Mouse (Mus musculus) lung, embryonic 14.5 days (tissue): Measurements from ENCODE around the gene Gprin3. TPM values are rescaled to one million over a fixed set of nuclear protein-coding genes. Genes with fewer than 3 reads are reported as not detected.
"Not testable (repeated sequence)": the region's sequence is repeated elsewhere in the genome, so short reads cannot be mapped to it uniquely, and the experiment has no call there.

ENCODE experiments used
- ATAC-seq: fragments of 200-750 bp; cut with Nextera tagmentation; 2 replicates; pipeline ENCODE4 v1.8.0; 2017; ENCODE audit warnings: mild to moderate bottlenecking, moderate TSS enrichment, moderate library complexity; ENCODE audit not compliant: insufficient read depth
- DNase-seq: peaks from one replicate; pipeline ENCODE4 v3.0.0-alpha.2; 2015
- H3K27ac ChIP-seq: fragments of 300-500 bp; sonication (generic); 2 replicates; pipeline ENCODE4 v1.5.1; 2014; ENCODE audit warnings: low read depth, mild to moderate bottlenecking, moderate library complexity
- H3K27me3 ChIP-seq: fragments of 300-500 bp; sonication (generic); 2 replicates; pipeline ENCODE4 v1.6.1; 2014; ENCODE audit warnings: low read length, control low read depth; ENCODE audit not compliant: insufficient read depth
- H3K36me3 ChIP-seq: fragments of 300-500 bp; sonication (generic); 2 replicates; pipeline ENCODE4 v1.6.1; 2014; ENCODE audit warnings: control low read depth; ENCODE audit not compliant: insufficient read depth
- H3K4me1 ChIP-seq: fragments of 300-500 bp; sonication (generic); 2 replicates; pipeline ENCODE4 v1.6.1; 2014; ENCODE audit warnings: antibody characterized with exemption, control low read depth; ENCODE audit not compliant: insufficient read depth
- H3K4me2 ChIP-seq: fragments of 300-500 bp; sonication (generic); 2 replicates; pipeline ENCODE4 v1.6.1; 2014; ENCODE audit warnings: mild to moderate bottlenecking
- H3K4me3 ChIP-seq: fragments of 300-500 bp; sonication (generic); 2 replicates; pipeline ENCODE4 v1.5.1; 2014; ENCODE audit warnings: low read depth, low read length
- H3K9ac ChIP-seq: fragments of 300-500 bp; sonication (generic); 2 replicates; pipeline ENCODE4 v1.6.1; 2014
- H3K9me3 ChIP-seq: fragments of 300-500 bp; sonication (generic); 2 replicates; pipeline ENCODE4 v1.6.1; 2016; ENCODE audit warnings: low read depth, low read length, control low read depth
- CTCF ChIP-seq: IDR thresholded peaks from 2 replicates; pipeline ENCODE4 v1.5.1; 2016; ENCODE audit warnings: antibody characterized with exemption, low read depth
- WGBS: fragments of 180-500 bp; shearing (Covaris S2); extraction: QIAGEN DNeasy Blood & Tissue Kit; methylation state at CpG from one replicate; pipeline ENCODE4 v1.1.7; 2014; 5-methylcytosine and 5-hydroxymethylcytosine counted together
- polyA plus RNA-seq: library from polyadenylated mRNA; unstranded; fragments of >200 nt; fragmentation: Nextera tagmentation; extraction: Ambion mirVana; gene quantifications from 2 replicates; pipeline ENCODE4 v1.2.1, GENCODE M21; 2014

Gprin3 gene
- polyA plus RNA-seq, 1 experiment from 2014 or later = 7.1 TPM

- 81% methylated on average over 1 of the region's 1 CpGs for WGBS
- H3K9me3 ChIP-seq = no peaks in the 10 kb centered on the region
- H3K4me1 ChIP-seq = no peaks in the 10 kb centered on the region
- ATAC-seq (no peak), DNase-seq (no peak)
- H3K9ac ChIP-seq = no peak overlapping the region
- H3K36me3 ChIP-seq = no peaks in the 10 kb centered on the region
- H3K27ac ChIP-seq = no peak overlapping the region
- TF ChIP-seq CTCF = no peak
- no peak overlapping the region for H3K4me2 ChIP-seq
- H3K4me3 ChIP-seq = no peak overlapping the region
- no peaks in the 10 kb centered on the region for H3K27me3 ChIP-seq
Observed at GRCm38 (mm10) chr6:59348673-59349072, 77.4 kb downstream of the Gprin3 start.

DNA sequence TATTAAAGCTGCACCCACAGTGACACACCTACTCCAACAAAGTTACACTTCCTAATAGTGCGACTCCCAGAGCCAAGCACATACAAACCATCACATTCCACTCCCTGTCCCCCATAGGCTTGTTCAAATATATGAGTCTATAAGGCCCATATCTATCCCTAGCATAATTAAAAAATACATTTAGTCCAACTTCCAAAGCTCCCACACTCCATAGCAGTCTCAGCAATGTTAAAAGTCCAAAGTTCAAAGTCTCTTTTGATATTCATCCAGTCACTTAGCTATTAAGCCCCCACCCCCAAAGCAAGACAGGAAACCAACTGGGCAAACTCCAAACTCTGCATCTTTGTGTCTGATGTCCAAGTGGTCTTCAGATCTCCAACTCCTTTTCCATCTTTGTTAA is 84.9 kb downstream of the Gprin3 start:
- no peak for TF ChIP-seq CTCF
- 59% methylated on average over 1 of the region's 1 CpGs for WGBS
- no peaks in the 10 kb centered on the region for H3K27me3 ChIP-seq
- no peaks in the 10 kb centered on the region for H3K4me1 ChIP-seq
- no peak overlapping the region for H3K9ac ChIP-seq
- no peaks in the 10 kb centered on the region for H3K36me3 ChIP-seq
- H3K4me3 ChIP-seq = no peak overlapping the region
- H3K27ac ChIP-seq = no peak overlapping the region
- H3K9me3 ChIP-seq = no peaks in the 10 kb centered on the region
- no peak overlapping the region for H3K4me2 ChIP-seq
- ATAC-seq = no peak
- DNase-seq = no peak

DNA sequence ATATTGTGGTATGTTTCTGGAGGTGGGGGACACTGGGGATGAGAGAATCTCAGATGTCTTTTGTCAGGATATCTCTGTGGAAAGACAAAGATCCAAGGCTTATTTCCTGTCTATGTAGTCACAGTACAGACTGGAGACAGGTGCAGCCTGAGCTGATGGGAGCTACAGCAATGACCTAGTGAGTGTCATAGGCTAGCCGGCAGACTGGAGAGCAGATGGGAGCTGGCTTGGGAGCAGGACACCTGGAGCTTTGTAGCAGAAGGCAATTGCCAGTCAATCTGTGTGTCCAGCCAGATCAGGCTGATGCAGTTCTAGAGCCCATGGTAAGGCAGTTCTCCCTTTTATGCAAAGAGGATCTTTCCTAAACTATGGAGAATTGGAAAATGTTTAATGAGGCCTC is 97.8 kb downstream of the Gprin3 start:
- Histone ChIP-seq H3K36me3 (no peaks in the 10 kb centered on the region), H3K4me1 (no peaks in the 10 kb centered on the region), H3K9ac (no peak overlapping the region), H3K9me3 (no peaks in the 10 kb centered on the region), H3K27me3 (no peaks in the 10 kb centered on the region), H3K4me2 (no peak overlapping the region), H3K27ac (no peak overlapping the region), H3K4me3 (no peak overlapping the region)
- no peak for ATAC-seq
- TF ChIP-seq CTCF = no peak
- WGBS = 64% methylated on average over 1 of the region's 1 CpGs
- no peak for DNase-seq

- no peak for DNase-seq
- TF ChIP-seq CTCF = no peak
Observed at GRCm38 (mm10) chr6:59315868-59316267, 110.2 kb downstream of the Gprin3 start.

DNA sequence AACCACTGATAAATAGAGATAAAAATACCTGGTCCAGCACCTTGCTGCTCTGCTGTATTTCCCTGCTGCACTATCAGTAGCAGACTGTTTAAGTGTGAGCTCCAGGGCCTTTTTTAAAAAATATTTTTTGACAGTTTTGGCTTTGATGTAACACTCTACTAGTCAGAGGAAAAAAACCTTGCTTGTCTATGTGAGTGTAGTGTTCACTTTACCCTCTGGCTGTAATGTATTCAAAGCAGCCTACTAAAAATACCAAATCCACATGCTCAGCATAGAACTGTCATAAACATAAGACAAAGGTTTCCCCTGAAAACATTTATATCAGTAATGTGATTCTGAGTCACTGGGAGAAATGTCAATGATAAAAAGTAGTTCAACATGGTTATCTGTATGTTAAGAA is 111.0 kb downstream of the Gprin3 start:
- no peak overlapping the region for H3K4me3 ChIP-seq
- H3K27me3 ChIP-seq = no peaks in the 10 kb centered on the region
- H3K4me2 ChIP-seq = no peak overlapping the region
- ATAC-seq = no peak
- no peaks in the 10 kb centered on the region for H3K9me3 ChIP-seq
- no peaks in the 10 kb centered on the region for H3K4me1 ChIP-seq
- DNase-seq = no peak
- no peak overlapping the region for H3K9ac ChIP-seq
- no peak overlapping the region for H3K27ac ChIP-seq
- H3K36me3 ChIP-seq = no peaks in the 10 kb centered on the region
- TF ChIP-seq CTCF = no peak

More at GRCm38 (mm10) chr6:59315868-59316267, 110.2 kb downstream of the Gprin3 start:
- no peak overlapping the region for H3K4me3 ChIP-seq
- H3K36me3 ChIP-seq = no peaks in the 10 kb centered on the region
- H3K4me1 ChIP-seq = no peaks in the 10 kb centered on the region
- H3K27ac ChIP-seq = no peak overlapping the region
- H3K9me3 ChIP-seq = no peaks in the 10 kb centered on the region
- no peaks in the 10 kb centered on the region for H3K27me3 ChIP-seq
- no peak overlapping the region for H3K9ac ChIP-seq
- H3K4me2 ChIP-seq = no peak overlapping the region
- ATAC-seq = no peak

DNA sequence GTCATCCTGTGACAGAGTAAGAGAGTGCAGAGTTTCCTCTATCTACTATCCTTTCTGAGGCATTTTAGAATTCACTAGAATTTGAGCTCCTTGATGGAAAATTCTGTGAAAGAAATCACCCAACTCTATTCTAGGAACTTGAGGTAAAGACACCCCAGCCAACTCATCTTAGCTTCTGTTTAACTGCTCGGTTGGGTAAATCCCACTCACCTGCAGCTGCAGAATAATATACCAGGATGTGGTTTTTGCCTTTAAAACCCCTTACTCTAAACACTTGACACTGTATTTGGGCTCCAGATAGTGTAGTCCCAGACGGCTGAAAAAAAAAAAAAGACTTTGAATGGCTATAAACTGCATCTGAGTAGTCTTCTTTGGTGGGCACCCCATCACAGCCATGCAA is 112.9 kb downstream of the Gprin3 start:
- Histone ChIP-seq H3K4me1 (no peaks in the 10 kb centered on the region), H3K4me3 (no peak overlapping the region), H3K27me3 (no peaks in the 10 kb centered on the region), H3K27ac (no peak overlapping the region), H3K9ac (no peak overlapping the region), H3K36me3 (no peaks in the 10 kb centered on the region), H3K9me3 (no peaks in the 10 kb centered on the region), H3K4me2 (no peak overlapping the region)
- no peak for TF ChIP-seq CTCF
- ATAC-seq (no peak), DNase-seq (no peak)
- 61% methylated on average over 2 of the region's 2 CpGs for WGBS

DNA sequence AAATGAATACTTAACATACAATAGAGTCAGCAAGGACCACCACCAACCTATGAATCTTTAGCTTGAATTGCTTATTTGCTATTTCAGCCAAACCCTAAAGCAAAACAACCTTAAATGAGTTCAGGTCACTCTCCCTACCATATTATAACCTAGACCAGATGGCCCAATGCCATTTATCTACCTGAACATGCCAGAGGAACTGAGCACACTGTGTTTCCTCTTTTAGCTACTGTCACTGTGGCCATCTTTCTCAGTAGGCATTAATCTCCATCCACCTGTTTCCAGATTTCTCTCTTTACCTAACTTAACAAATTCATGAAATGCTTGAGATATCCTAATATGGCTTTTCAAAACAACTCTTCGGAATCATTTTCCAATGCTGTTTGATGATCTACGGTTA is 114.9 kb downstream of the Gprin3 start:
- no peak for TF ChIP-seq CTCF
- Histone ChIP-seq H3K4me1 (no peaks in the 10 kb centered on the region), H3K27me3 (no peaks in the 10 kb centered on the region), H3K4me2 (no peak overlapping the region), H3K36me3 (no peaks in the 10 kb centered on the region), H3K4me3 (no peak overlapping the region), H3K9me3 (no peaks in the 10 kb centered on the region), H3K27ac (no peak overlapping the region), H3K9ac (no peak overlapping the region)
- WGBS = 89% methylated on average over 2 of the region's 2 CpGs
- no peak for ATAC-seq
- no peak for DNase-seq

GRCm38 (mm10) chr6:59304235-59304942 is 121.7 kb downstream of the Gprin3 start:
- not testable (repeated sequence) for H3K4me3 ChIP-seq, H3K36me3 ChIP-seq, ATAC-seq, H3K9me3 ChIP-seq, H3K27me3 ChIP-seq, H3K9ac ChIP-seq, H3K4me2 ChIP-seq, H3K27ac ChIP-seq, H3K4me1 ChIP-seq, DNase-seq
- WGBS = 79% methylated on average over 2 of the region's 2 CpGs
